Mouse (Mus musculus): Measurements from ENCODE around the gene Sccpdh. TPM values are rescaled to one million over a fixed set of nuclear protein-coding genes. Genes with fewer than 3 reads are reported as not detected.
A peak's percentile ranks its signal among the peaks of the same experiment; 100 is the strongest.

The Sccpdh gene
- 142 and 147 TPM in 2 replicates for polyA plus RNA-seq (2015; fragmentation: Nextera tagmentation; extraction: Ambion mirVana)

DNA sequence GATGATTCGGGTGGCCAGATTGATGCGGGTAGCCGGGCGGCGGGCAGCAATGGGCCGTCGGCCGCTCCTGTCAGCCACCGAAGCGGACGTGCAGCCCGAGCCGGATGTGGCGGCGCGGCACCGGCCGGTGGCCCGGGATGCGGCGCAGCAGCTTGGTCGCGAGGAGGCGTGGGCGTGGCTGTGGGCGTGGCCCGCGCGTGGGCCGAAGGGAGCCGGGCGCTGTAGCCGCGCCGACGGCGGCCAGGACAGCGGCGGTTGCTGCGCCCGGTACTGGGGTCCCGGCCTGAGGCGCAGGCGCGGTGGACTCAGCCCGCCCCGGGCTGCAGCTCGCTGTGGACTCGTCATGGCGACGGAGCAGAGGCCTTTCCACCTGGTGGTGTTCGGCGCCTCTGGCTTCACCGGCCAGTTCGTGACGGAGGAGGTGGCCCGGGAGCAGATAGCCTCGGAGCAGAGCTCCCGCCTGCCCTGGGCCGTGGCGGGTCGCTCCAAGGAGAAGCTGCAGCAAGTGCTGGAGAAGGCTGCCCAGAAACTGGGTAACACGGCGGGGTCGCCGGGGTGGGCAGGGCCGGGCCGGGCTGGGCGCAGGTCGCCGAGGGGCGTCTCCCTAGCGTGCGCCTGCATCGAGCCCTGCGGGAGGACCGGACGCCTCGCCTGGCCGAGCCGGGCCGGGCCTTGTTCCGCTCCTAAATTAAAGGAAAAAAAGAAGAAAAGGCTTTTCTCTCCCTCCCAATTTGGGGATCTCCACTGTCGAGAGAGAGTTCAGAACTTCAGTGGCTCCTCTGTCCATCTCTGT, at the start of gene Sccpdh:
Gene Sccpdh (plus strand): TSS at position 198 of the 793 bp plus-strand sequence.
- under 1% methylated on average over 81 of the region's 84 CpGs for WGBS
- H3K27me3 ChIP-seq: no peaks in the 10 kb centered on the region
- H3K4me3 ChIP-seq: peak within 1 kb of the TSS; percentile 83
- no peaks in the 10 kb centered on the region for H3K9me3 ChIP-seq
- peak within 1 kb of the TSS; percentile 92 for H3K9ac ChIP-seq
- ATAC-seq (ENCODE audit: low FRiP score): peak; percentile 98
- H3K4me1 ChIP-seq (replicated peaks): peaks cover 25% of the 10 kb centered on the region
- H3K27ac ChIP-seq: peak within 1 kb of the TSS; percentile 92
- peaks cover 20% of the 10 kb centered on the region for H3K36me3 ChIP-seq
- H3K4me2 ChIP-seq: peak within 1 kb of the TSS; percentile 69

DNA sequence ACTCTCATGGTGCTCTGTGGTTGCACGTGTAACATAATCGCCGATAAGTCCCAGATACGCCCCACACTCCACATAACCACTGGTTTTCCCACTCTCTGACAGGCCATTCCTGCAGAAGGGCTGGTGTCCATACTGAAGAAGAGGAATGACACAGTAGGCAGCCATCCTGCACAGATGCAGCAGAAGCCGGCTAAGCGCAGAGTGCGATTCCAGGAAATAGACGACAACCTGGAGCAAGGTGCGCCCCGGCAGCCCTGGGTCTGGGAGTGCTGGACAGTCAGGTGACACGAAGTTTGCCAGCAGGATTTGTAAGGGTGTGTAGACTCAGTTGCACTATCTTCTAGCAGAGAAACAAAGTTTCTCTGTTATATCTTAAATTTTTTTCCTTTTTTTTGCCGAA, 45.3 kb upstream of the Sccpdh start:
- 95% methylated on average over 12 of the region's 12 CpGs for WGBS
- no peak for ATAC-seq (ENCODE audit: low FRiP score)

DNA sequence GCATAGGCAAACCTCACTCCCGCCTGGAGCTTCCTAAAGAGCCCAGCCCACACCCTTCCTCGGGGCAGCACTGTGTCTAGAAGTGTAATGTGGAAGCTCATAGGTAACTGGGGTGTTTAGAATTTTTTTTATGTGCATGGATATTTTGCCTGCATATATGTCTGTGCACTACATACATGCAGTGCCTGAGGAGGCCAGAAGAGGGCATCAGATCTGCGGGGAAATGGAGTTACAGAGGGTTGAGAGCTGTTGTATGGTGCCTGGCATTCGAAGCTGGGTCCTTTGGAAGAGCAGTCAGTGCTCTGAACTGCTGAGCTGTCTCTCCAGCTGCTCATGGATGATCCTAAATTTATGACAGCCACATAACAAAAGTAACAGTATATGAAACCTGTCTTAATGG, 44.4 kb upstream of the Sccpdh start:
- Histone ChIP-seq H3K27ac (no peak overlapping the region), H3K4me3 (no peak overlapping the region), H3K4me2 (no peak overlapping the region), H3K4me1 (replicated peaks) (no peaks in the 10 kb centered on the region), H3K9ac (no peak overlapping the region), H3K36me3 (peaks cover 27% of the 10 kb centered on the region), H3K9me3 (no peaks in the 10 kb centered on the region), H3K27me3 (no peaks in the 10 kb centered on the region)
- ATAC-seq (ENCODE audit: low FRiP score): no peak
- WGBS: 74% methylated on average over 4 of the region's 4 CpGs

More for the DNA sequence above, 45.3 kb upstream of the Sccpdh start:
- Histone ChIP-seq H3K4me3 (no peak overlapping the region), H3K36me3 (peaks cover 27% of the 10 kb centered on the region), H3K27me3 (no peaks in the 10 kb centered on the region), H3K27ac (no peak overlapping the region), H3K4me2 (no peak overlapping the region), H3K9me3 (no peaks in the 10 kb centered on the region), H3K9ac (no peak overlapping the region), H3K4me1 (replicated peaks) (no peaks in the 10 kb centered on the region)

DNA sequence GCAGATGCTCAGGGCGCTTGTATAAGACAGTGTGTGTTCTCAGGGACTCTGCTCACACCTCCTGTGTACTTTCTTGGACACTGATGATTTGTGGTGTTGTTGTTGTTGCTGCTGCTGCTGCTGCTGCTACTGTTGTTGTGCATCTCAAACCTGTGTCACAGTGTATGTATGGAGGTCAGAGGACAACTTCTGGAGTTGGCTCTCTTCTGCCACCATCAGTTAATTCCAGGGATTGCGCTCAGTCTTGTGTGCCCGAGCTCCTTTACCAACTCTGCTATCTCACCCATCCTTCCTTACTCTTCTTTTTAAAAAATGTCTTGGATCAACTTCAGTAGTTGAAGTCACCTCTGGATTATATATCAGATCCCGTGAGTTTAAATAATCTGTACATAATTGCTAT, 43.7 kb upstream of the Sccpdh start:
- H3K9ac ChIP-seq: no peak overlapping the region
- peak; percentile 13; the same call in 1 of the 2 replicates for ATAC-seq (ENCODE audit: low FRiP score)
- H3K4me1 ChIP-seq (replicated peaks): peaks cover 2% of the 10 kb centered on the region; the same call in 1 of the 2 replicates
- 75% methylated on average over 4 of the region's 4 CpGs for WGBS
- no peaks in the 10 kb centered on the region for H3K9me3 ChIP-seq
- H3K27ac ChIP-seq: no peak overlapping the region
- peaks cover 21% of the 10 kb centered on the region for H3K36me3 ChIP-seq
- H3K4me2 ChIP-seq: no peak overlapping the region
- H3K4me3 ChIP-seq: no peak overlapping the region
- H3K27me3 ChIP-seq: no peaks in the 10 kb centered on the region

DNA sequence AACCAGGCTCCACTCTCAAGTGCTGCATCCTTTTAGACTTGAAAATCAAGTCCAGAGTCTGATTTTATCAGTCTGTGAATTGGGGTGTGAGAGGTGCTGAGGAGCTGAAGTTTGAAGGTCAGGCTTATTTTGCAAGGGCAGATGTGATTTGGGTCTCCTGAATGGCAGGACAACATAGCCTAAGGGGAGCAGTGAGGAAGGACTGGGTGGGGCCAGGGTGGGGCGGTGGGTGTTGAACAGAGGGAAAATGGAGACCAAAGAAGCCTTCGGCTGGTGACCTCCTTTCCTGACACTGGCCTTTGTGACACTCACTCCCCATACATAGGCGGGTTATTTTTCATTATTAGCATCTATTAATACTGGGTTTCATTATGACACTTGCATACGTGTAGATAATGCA, 40.2 kb upstream of the Sccpdh start:
- H3K4me3 ChIP-seq: no peak overlapping the region
- WGBS: 92% methylated on average over 4 of the region's 4 CpGs
- peaks cover 5% of the 10 kb centered on the region; the same call in 1 of the 2 replicates for H3K4me1 ChIP-seq (replicated peaks)
- no peak overlapping the region for H3K9ac ChIP-seq
- H3K27ac ChIP-seq: no peak overlapping the region
- peaks cover 19% of the 10 kb centered on the region for H3K36me3 ChIP-seq
- H3K27me3 ChIP-seq: no peaks in the 10 kb centered on the region
- ATAC-seq (ENCODE audit: low FRiP score): no peak
- no peak overlapping the region for H3K4me2 ChIP-seq
- no peaks in the 10 kb centered on the region for H3K9me3 ChIP-seq

DNA sequence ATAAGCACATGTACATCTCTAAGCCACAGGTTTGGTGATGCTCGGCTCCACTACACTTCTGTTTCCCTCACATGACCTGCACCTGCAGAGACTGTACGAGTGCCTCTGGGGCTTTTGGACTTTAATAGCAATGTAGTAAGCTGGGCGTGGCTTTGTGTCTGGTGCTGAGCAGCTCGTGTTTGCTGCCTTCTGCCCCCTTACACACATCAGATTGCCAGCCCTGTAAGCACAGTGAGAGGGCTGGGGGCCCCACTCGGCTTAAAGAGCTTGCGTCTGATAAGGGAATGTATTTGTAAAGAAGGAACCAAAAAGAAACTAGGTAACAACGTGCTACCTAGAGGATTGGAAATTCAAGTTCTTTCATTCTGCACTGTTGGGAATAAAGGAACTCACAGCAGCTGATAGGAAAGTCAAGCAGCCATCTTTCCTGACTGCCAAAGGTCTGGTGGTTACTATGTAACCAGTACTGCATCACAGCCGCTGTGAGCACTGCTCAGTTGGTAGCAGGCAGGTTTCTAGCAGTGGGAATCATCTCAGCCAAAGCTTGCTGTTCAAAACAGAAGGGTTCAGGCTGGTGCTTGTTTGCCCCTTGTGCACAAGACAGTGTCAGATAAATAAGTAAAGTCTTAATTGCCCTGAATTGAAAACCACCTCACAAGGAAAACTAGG, 39.4 kb upstream of the Sccpdh start:
- no peak overlapping the region for H3K4me2 ChIP-seq
- no peak overlapping the region for H3K27ac ChIP-seq
- H3K9ac ChIP-seq: no peak overlapping the region
- no peaks in the 10 kb centered on the region for H3K9me3 ChIP-seq
- H3K27me3 ChIP-seq: no peaks in the 10 kb centered on the region
- H3K4me3 ChIP-seq: no peak overlapping the region
- ATAC-seq (ENCODE audit: low FRiP score): no peak
- H3K36me3 ChIP-seq: peaks cover 14% of the 10 kb centered on the region
- H3K4me1 ChIP-seq (replicated peaks): peaks cover 5% of the 10 kb centered on the region; the same call in 1 of the 2 replicates
- WGBS: 71% methylated on average over 8 of the region's 8 CpGs

DNA sequence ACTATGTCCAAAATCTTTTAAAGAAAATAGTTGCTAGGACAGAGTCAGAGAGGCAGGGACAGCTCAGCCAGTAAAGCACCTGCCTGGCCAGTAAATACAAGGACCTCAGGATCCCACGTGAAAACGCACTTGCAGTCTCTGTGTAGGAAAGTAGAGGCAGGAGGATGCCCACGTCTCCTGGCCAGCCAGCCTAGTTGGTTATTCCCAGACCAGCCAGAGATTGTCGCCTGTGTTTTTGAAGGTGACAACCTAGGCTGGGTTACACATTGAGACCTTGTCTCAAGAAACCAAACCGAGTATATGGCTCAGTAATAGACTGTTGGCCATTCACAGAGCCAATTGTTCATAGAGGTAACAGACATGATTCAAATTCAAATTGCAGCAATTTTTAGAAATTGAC, 38.7 kb upstream of the Sccpdh start:
- no peak for ATAC-seq (ENCODE audit: low FRiP score)
- Histone ChIP-seq H3K36me3 (peaks cover 12% of the 10 kb centered on the region), H3K9ac (no peak overlapping the region), H3K4me2 (no peak overlapping the region), H3K9me3 (no peaks in the 10 kb centered on the region), H3K4me3 (no peak overlapping the region), H3K27me3 (no peaks in the 10 kb centered on the region), H3K27ac (no peak overlapping the region), H3K4me1 (replicated peaks) (peaks cover 5% of the 10 kb centered on the region; the same call in 1 of the 2 replicates)
- WGBS: 73% methylated on average over 5 of the region's 5 CpGs

DNA sequence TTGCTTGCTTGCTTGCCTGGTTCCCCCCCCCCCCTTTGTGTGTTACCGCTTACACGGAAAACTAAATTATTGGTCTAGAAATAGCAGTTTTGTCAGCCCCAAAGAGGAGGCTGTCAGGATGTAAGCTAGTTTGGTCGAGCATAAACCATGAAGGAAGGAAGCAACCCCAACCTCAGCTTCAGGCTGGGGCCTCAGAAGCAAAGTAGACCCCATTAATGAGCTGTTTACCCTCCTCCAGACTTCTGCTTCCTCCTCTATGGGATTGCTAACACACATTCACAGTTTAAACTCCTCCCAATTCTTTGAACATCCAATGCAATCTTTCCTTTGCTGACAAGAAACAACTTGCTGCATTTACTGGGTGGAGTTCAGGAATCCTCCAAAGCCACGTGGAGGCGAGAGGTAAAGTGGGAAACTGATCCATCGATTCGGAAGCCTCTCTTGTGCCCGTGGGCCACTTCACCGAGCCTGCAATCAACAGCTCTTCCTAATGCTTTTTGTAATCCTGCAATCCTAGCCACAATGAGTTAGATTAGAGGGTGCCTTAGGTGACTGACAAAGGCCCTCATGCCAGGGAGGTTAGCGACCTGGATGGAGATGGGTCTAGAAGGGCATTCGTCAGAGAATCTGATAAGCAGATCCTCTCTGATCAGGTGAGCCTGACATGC, 35.1 kb upstream of the Sccpdh start:
- Histone ChIP-seq H3K9me3 (no peaks in the 10 kb centered on the region), H3K4me1 (replicated peaks) (peaks cover 5% of the 10 kb centered on the region; the same call in 1 of the 2 replicates), H3K4me2 (no peak overlapping the region), H3K4me3 (no peak overlapping the region), H3K36me3 (no peaks in the 10 kb centered on the region), H3K27me3 (no peaks in the 10 kb centered on the region), H3K9ac (no peak overlapping the region), H3K27ac (no peak overlapping the region)
- no peak for ATAC-seq (ENCODE audit: low FRiP score)
- WGBS: 85% methylated on average over 11 of the region's 11 CpGs

DNA sequence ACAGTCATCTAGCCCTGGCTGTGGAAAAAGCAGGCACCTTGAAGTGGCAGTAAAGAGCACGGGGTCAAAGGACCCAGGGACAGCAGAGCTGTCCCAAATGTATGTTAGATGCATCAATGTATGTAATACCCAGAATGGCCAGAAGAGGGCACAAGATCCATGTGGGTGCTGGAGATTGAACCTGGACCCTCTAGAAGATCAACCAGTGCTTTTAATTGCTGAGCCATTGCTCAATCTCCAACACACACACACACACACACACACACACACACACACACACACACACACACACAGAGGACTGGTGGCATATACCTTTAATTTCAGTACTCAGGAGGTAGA, 34.6 kb upstream of the Sccpdh start:
- 48% methylated on average over 1 of the region's 1 CpGs for WGBS
- Histone ChIP-seq H3K9me3 (no peaks in the 10 kb centered on the region), H3K4me3 (no peak overlapping the region), H3K9ac (no peak overlapping the region), H3K4me2 (no peak overlapping the region), H3K36me3 (no peaks in the 10 kb centered on the region), H3K4me1 (replicated peaks) (peaks cover 5% of the 10 kb centered on the region; the same call in 1 of the 2 replicates), H3K27ac (no peak overlapping the region), H3K27me3 (no peaks in the 10 kb centered on the region)
- no peak for ATAC-seq (ENCODE audit: low FRiP score)

DNA sequence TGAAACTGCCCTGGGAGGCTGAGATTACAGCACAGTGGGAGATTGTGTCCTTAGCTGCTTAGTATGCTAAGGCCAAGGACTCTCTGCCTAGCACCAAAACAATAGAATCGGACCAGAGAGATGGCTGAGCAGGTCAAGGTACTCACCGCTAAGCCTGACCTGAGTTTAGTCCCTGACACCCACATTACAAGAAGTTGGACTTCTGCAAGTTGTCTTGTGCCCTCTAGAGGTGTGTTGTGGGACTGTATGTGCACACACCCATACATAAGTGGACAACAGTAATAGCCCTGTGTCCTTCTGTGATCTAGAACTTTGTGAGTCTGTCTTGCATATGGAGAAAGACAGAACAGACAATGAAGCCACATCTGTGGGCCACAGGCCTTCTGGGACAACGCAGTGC, 33.9 kb upstream of the Sccpdh start:
- 81% methylated on average over 3 of the region's 3 CpGs for WGBS
- Histone ChIP-seq H3K4me2 (no peak overlapping the region), H3K4me3 (no peak overlapping the region), H3K4me1 (replicated peaks) (peaks cover 5% of the 10 kb centered on the region; the same call in 1 of the 2 replicates), H3K9ac (no peak overlapping the region), H3K9me3 (no peaks in the 10 kb centered on the region), H3K36me3 (no peaks in the 10 kb centered on the region), H3K27ac (no peak overlapping the region), H3K27me3 (no peaks in the 10 kb centered on the region)
- no peak for ATAC-seq (ENCODE audit: low FRiP score)

DNA sequence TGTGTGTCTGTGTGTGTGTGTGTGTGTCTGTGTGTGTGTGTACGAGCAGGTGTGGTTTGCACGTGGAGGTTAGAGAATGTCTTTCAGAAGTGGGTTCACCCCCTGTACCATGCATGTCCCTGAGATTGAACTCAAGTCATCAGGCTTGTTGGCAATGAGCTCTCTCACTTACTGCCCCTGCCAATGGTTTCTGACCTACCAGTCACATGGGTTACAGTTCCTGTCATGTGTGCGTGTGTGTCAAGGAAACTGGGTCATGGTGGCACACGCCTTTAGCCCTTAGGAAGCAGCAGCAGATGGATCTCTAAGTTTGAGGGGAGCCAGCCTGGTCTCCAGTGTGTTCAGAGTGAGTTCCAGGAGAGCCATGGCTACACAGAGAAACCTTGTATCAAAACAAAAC, 25.3 kb upstream of the Sccpdh start:
- H3K9ac ChIP-seq: no peak overlapping the region
- H3K4me1 ChIP-seq (replicated peaks): no peaks in the 10 kb centered on the region; the same call in 1 of the 2 replicates
- ATAC-seq (ENCODE audit: low FRiP score): no peak
- no peaks in the 10 kb centered on the region for H3K27me3 ChIP-seq
- no peak overlapping the region for H3K4me3 ChIP-seq
- no peaks in the 10 kb centered on the region for H3K9me3 ChIP-seq
- no peak overlapping the region for H3K4me2 ChIP-seq
- no peak overlapping the region for H3K27ac ChIP-seq
- H3K36me3 ChIP-seq: no peaks in the 10 kb centered on the region
- 86% methylated on average over 4 of the region's 4 CpGs for WGBS

DNA sequence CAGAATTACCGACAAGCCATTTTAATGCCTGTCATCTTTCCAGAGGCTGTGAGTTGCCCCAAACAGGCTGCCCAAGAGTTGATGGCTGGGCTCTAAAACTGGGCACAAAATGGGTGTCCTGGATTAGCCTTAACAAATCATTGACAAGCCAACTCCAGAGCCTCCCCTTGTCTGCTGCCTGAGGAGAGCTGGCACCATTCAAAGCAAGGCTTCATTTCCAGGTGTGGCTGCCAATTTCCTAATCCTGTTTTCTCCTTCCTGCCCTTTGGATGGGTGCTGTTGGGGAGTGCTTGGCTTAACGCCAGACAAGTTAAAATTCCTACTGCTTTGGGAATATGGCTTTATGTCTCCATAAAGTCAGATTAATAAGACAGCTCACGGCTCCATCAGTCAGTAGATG, 23.9 kb upstream of the Sccpdh start:
- Histone ChIP-seq H3K27me3 (no peaks in the 10 kb centered on the region), H3K9me3 (no peaks in the 10 kb centered on the region), H3K4me1 (replicated peaks) (no peaks in the 10 kb centered on the region; the same call in 1 of the 2 replicates), H3K9ac (no peak overlapping the region), H3K4me3 (no peak overlapping the region), H3K4me2 (no peak overlapping the region), H3K27ac (no peak overlapping the region), H3K36me3 (no peaks in the 10 kb centered on the region)
- ATAC-seq (ENCODE audit: low FRiP score): no peak
- 69% methylated on average over 3 of the region's 3 CpGs for whole genome bisulfite sequencing
